Mouse (Mus musculus) activated CD4-positive, CD25-positive, alpha-beta regulatory T cell, adult 4 months (primary cell): ENCODE results near the gene Olfr1284. TPM values are rescaled to one million over a fixed set of nuclear protein-coding genes. Genes with fewer than 3 reads are reported as not detected.
"Not testable (repeated sequence)": the region's sequence is repeated elsewhere in the genome, so short reads cannot be mapped to it uniquely, and the experiment has no call there.

Experiments
- ATAC-seq: one replicate; pipeline ENCODE4 v1.8.0; 2017
- polyA plus RNA-seq, 2 experiments: library from polyadenylated mRNA; unstranded; fragments of 100-300 nt; shearing (Covaris generic); gene quantifications; one replicate each; pipeline ENCODE4 v1.2.1; 2017

The Olfr1284 gene
- not detected for polyA plus RNA-seq

GRCm38 (mm10) chr2:111375222-111375621, at the start of gene Olfr1284:
Gene Olfr1284, plus strand, starts transcription at chr2:111375522.
- ATAC-seq: no peak

GRCm38 (mm10) chr2:111326220-111326619, 49.1 kb upstream of the Olfr1284 start, which contains the start of gene Olfr1281:
Gene Olfr1281, plus strand, starts transcription at chr2:111326520.
- ATAC-seq: no peak

- not testable (repeated sequence) for ATAC-seq
These were observed 41.6 kb upstream of the Olfr1284 start for GRCm38 (mm10) chr2:111333721-111334120.

DNA sequence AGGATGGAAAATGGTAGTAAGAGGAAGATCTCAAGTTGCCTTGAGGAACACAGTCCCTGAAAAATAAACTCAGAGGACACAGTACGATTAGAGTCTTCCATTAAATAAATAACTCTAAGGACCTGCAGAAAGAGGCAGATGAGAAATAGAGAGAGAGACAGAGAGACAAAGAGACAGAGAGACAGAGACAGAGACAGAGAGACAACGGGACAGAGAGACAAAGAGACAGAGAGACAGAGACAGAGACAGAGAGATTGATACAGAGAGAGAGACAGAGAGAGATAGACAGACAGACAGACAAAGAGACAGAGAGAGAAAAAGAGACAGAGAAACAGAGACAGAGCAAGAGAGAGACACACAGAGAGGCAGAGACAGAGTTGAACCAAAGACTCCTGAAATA, 39.3 kb upstream of the Olfr1284 start, which contains the start of gene Olfr1282:
TSS of gene Olfr1282 (minus strand) at position 101 of the 400 bp plus-strand sequence.
- no peak for ATAC-seq

- ATAC-seq: no peak
These were observed 8.8 kb upstream of the Olfr1284 start, which contains the start of gene Olfr1283 for GRCm38 (mm10) chr2:111366490-111366889. Gene Olfr1283, plus strand, starts transcription at chr2:111366790.

GRCm38 (mm10) chr2:111422931-111423330, 47.6 kb downstream of the Olfr1284 start, which contains the start of gene Olfr1286:
Gene Olfr1286, minus strand, starts transcription at chr2:111423115.
- no peak for ATAC-seq

Other genes with a start within 250 kb of the Olfr1284 start
- not detected for gene Gm15130, start 222.6 kb upstream of the Olfr1284 start, polyA plus RNA-seq
- gene 4930430A15Rik, start 145.9 kb upstream of the Olfr1284 start, polyA plus RNA-seq: not detected
- not detected for gene Olfr1275, start 140.2 kb upstream of the Olfr1284 start, polyA plus RNA-seq
- gene Olfr1276, start 121.0 kb upstream of the Olfr1284 start, polyA plus RNA-seq: not detected
- gene Olfr1277, start 101.4 kb upstream of the Olfr1284 start, polyA plus RNA-seq: not detected
- gene Olfr1278, start 85.4 kb upstream of the Olfr1284 start, polyA plus RNA-seq: not detected
- not detected for gene Olfr1279, start 74.9 kb upstream of the Olfr1284 start, polyA plus RNA-seq
- not detected for gene Olfr1280, start 61.5 kb upstream of the Olfr1284 start, polyA plus RNA-seq
- gene Olfr1281, start 49.0 kb upstream of the Olfr1284 start, polyA plus RNA-seq: not detected
- not detected for gene Olfr1282, start 39.4 kb upstream of the Olfr1284 start, polyA plus RNA-seq
- gene Olfr1283, start 8.7 kb upstream of the Olfr1284 start, polyA plus RNA-seq: not detected
- gene Olfr1286, start 47.6 kb downstream of the Olfr1284 start, polyA plus RNA-seq: not detected
- gene Olfr1287, start 73.6 kb downstream of the Olfr1284 start, polyA plus RNA-seq: not detected
- not detected for gene Olfr1288, start 98.6 kb downstream of the Olfr1284 start, polyA plus RNA-seq
- gene Olfr1289, start 105.3 kb downstream of the Olfr1284 start, polyA plus RNA-seq: not detected
- not detected for gene Olfr1290, start 118.3 kb downstream of the Olfr1284 start, polyA plus RNA-seq
- under 1 TPM in 1 of 2 experiments, not detected in 1; 0.16 TPM for gene Olfr1291-ps1, start 121.7 kb downstream of the Olfr1284 start, polyA plus RNA-seq
- gene Olfr1293-ps, start 149.7 kb downstream of the Olfr1284 start, polyA plus RNA-seq: under 1 TPM in 1 of 2 experiments, not detected in 1; 0.09 TPM
- not detected for gene Olfr1294, start 164.8 kb downstream of the Olfr1284 start, polyA plus RNA-seq
- not detected for gene Olfr1295, start 194.2 kb downstream of the Olfr1284 start, polyA plus RNA-seq